Mouse (Mus musculus) liver, embryonic 14.5 days (tissue): ENCODE results near the gene Tspan12. TPM values are rescaled to one million over a fixed set of nuclear protein-coding genes. Genes with fewer than 3 reads are reported as not detected.
A peak's percentile ranks its signal among the peaks of the same experiment; 100 is the strongest.
"Not testable (repeated sequence)": the region's sequence is repeated elsewhere in the genome, so short reads cannot be mapped to it uniquely, and the experiment has no call there.

ENCODE experiments used
- ATAC-seq: fragments of 200-750 bp; cut with Nextera tagmentation; 2 replicates; pipeline ENCODE4 v1.8.0; 2017; ENCODE audit warnings: moderate number of reproducible peaks, mild to moderate bottlenecking, moderate library complexity; ENCODE audit not compliant: insufficient read depth
- DNase-seq, 3 experiments: peaks; one replicate each; pipeline ENCODE4 v3.0.0-alpha.2; 2012 to 2013; ENCODE audit warnings: low read depth in 3 of 3, low spot score in 3 of 3
- H3K27ac ChIP-seq: fragments of 300-500 bp; sonication (generic); 2 replicates; pipeline ENCODE4 v1.5.1; 2014; ENCODE audit warnings: moderate library complexity, mild to moderate bottlenecking, control low read depth, inconsistent platforms
- H3K27me3 ChIP-seq: fragments of 300-500 bp; sonication (generic); 2 replicates; pipeline ENCODE4 v1.6.1; 2014; ENCODE audit warnings: mild to moderate bottlenecking, low read length, moderate library complexity; ENCODE audit not compliant: control insufficient read depth, insufficient read depth
- H3K36me3 ChIP-seq: fragments of 300-500 bp; sonication (generic); replicated peaks from 2 replicates; pipeline ENCODE4 v1.6.1; 2014; ENCODE audit warnings: low read depth; ENCODE audit not compliant: control insufficient read depth, insufficient read depth
- H3K4me1 ChIP-seq, 2 experiments: fragments of 200-500 bp in 1 of 2; fragments of 300-500 bp in 1 of 2; sonication (generic) in 1 of 2; replicated peaks; 2 replicates each; pipeline ENCODE4 v1.6.1; 2012 to 2014; ENCODE audit warnings: antibody characterized with exemption in 1 of 2, inconsistent platforms in 1 of 2, low read length in 1 of 2; ENCODE audit not compliant: control insufficient read depth in 2 of 2, insufficient read depth in 2 of 2
- H3K4me2 ChIP-seq: fragments of 300-500 bp; sonication (generic); 2 replicates; pipeline ENCODE4 v1.6.1; 2014; ENCODE audit warnings: low read depth, mild to moderate bottlenecking, control low read depth, moderate library complexity
- H3K4me3 ChIP-seq, 2 experiments: fragments of 200-500 bp in 1 of 2; fragments of 300-500 bp in 1 of 2; sonication (generic) in 1 of 2; 2 replicates each; pipeline ENCODE4 v1.5.1; 2012 to 2014; ENCODE audit warnings: low read depth in 2 of 2, low read length in 2 of 2, mild to moderate bottlenecking in 2 of 2, control low read depth in 1 of 2, inconsistent platforms in 1 of 2, moderate library complexity in 1 of 2; ENCODE audit not compliant: insufficient read depth in 1 of 2
- H3K9ac ChIP-seq: fragments of 300-500 bp; sonication (generic); replicated peaks from 2 replicates; pipeline ENCODE4 v1.6.1; 2014; ENCODE audit warnings: mild to moderate bottlenecking, control low read depth, moderate library complexity
- H3K9me3 ChIP-seq: fragments of 300-500 bp; sonication (generic); 2 replicates; pipeline ENCODE4 v1.6.1; 2016; ENCODE audit warnings: low read length, mixed read lengths; ENCODE audit not compliant: control insufficient read depth
- CTCF ChIP-seq: IDR thresholded peaks from 2 replicates; pipeline ENCODE4 v1.5.1; 2016; ENCODE audit warnings: antibody characterized with exemption, low read depth, control low read depth
- EP300 ChIP-seq: IDR thresholded peaks from 2 replicates; pipeline ENCODE4 v1.6.1; 2016; ENCODE audit warnings: antibody characterized with exemption, low read depth
- WGBS: fragments of 180-500 bp; shearing (Covaris S2); extraction: QIAGEN DNeasy Blood & Tissue Kit; methylation state at CpG from one replicate; pipeline ENCODE4 v1.1.7; 2014; ENCODE audit not compliant: insufficient replicate concordance; 5-methylcytosine and 5-hydroxymethylcytosine counted together
- polyA plus RNA-seq, 2 experiments: library from polyadenylated mRNA; depleted of rRNA in 1 of 2; stranded (reverse) in 1 of 2; unstranded in 1 of 2; fragments of >200 nt; fragmentation: Nextera tagmentation in 1 of 2; extraction: Ambion mirVana in 1 of 2; gene quantifications; 2 replicates each; pipeline versions ENCODE4 v1.2.1 to v1.2.3; 2012 to 2014

Gene Tspan12
- polyA plus RNA-seq, 2 experiments = 4.3 to 18.9 TPM

GRCm38 (mm10) chr6:21794337-21795071 lies 57.8 kb downstream of the Tspan12 start:
- TF ChIP-seq EP300 = no peak
- TF ChIP-seq CTCF = no peak
- Histone ChIP-seq H3K27me3 (no peaks in the 10 kb centered on the region), H3K36me3 (no peaks in the 10 kb centered on the region), H3K9me3 (no peaks in the 10 kb centered on the region), H3K4me2 (no peak overlapping the region), H3K4me1 (peaks cover 16 to 21% of the 10 kb centered on the region in 2 experiments), H3K27ac (no peak overlapping the region), H3K9ac (no peak overlapping the region), H3K4me3 (no peak overlapping the region)
- WGBS = 62% methylated on average over 11 of the region's 11 CpGs
- DNase-seq (no peak), ATAC-seq (no peak)

GRCm38 (mm10) chr6:21791307-21791706 lies 61.0 kb downstream of the Tspan12 start:
- no peak for DNase-seq

GRCm38 (mm10) chr6:21790550-21791086 lies 61.7 kb downstream of the Tspan12 start:
- DNase-seq (no peak), ATAC-seq (no peak)
- Histone ChIP-seq H3K4me2 (peak overlapping the region; percentile 37), H3K27ac (no peak overlapping the region), H3K4me3 (no peak overlapping the region), H3K27me3 (no peaks in the 10 kb centered on the region), H3K36me3 (no peaks in the 10 kb centered on the region), H3K4me1 (peaks cover 46 to 49% of the 10 kb centered on the region in 2 experiments), H3K9ac (no peak overlapping the region), H3K9me3 (no peaks in the 10 kb centered on the region)
- 58% methylated on average over 4 of the region's 4 CpGs for WGBS
- no peak for TF ChIP-seq CTCF
- no peak for TF ChIP-seq EP300

More at GRCm38 (mm10) chr6:21791307-21791706, 61.0 kb downstream of the Tspan12 start:
- Histone ChIP-seq H3K27me3 (no peaks in the 10 kb centered on the region), H3K4me3 (no peak overlapping the region), H3K4me1 (peaks cover 42 to 45% of the 10 kb centered on the region in 2 experiments), H3K4me2 (no peak overlapping the region; the same call in 1 of the 2 replicates), H3K27ac (no peak overlapping the region), H3K9ac (no peak overlapping the region), H3K9me3 (no peaks in the 10 kb centered on the region), H3K36me3 (no peaks in the 10 kb centered on the region)
- WGBS = 35% methylated on average over 7 of the region's 7 CpGs
- TF ChIP-seq EP300 (no peak), CTCF (no peak)
- no peak for ATAC-seq

- Histone ChIP-seq H3K4me2 (peak overlapping the region; percentile 37), H3K27me3 (no peaks in the 10 kb centered on the region), H3K9ac (no peak overlapping the region), H3K4me1 (peaks cover 46 to 49% of the 10 kb centered on the region in 2 experiments), H3K36me3 (no peaks in the 10 kb centered on the region), H3K27ac (peak overlapping the region; percentile 32; the same call in 1 of the 2 replicates), H3K4me3 (no peak overlapping the region), H3K9me3 (no peaks in the 10 kb centered on the region)
- WGBS = 50% methylated on average over 2 of the region's 2 CpGs
- TF ChIP-seq EP300 (no peak), CTCF (no peak)
- no peak for DNase-seq
- ATAC-seq = peak; percentile 54; the same call in 1 of the 2 replicates
Measured at GRCm38 (mm10) chr6:21790036-21790435, 62.3 kb downstream of the Tspan12 start.

GRCm38 (mm10) chr6:21789582-21789981 lies 62.7 kb downstream of the Tspan12 start:
- Histone ChIP-seq H3K4me1 (peaks cover 48 to 50% of the 10 kb centered on the region in 2 experiments), H3K4me2 (peak overlapping the region; percentile 37)
- 8% methylated on average over 1 of the region's 1 CpGs for WGBS
- not testable (repeated sequence) for DNase-seq, H3K27ac ChIP-seq, H3K36me3 ChIP-seq, H3K9ac ChIP-seq, H3K4me3 ChIP-seq, H3K27me3 ChIP-seq, H3K9me3 ChIP-seq
- TF ChIP-seq EP300 = peak; percentile 77
- peak; percentile 63; the same call in 1 of the 2 replicates for ATAC-seq
